Mouse (Mus musculus) c-Kit-positive CD71-positive TER-119-positive erythroid progenitor cells, embryonic 14.5 days (primary cell): Measurements from ENCODE around the gene Krtap27-1.

Experiments
- DNase-seq: peaks from one replicate; pipeline ENCODE4 v3.0.0-alpha.2; 2013; ENCODE audit warnings: low spot score

Gene Krtap27-1

GRCm38 (mm10) chr16:88671571-88671970, at the start of gene Krtap27-1:
Gene Krtap27-1 (minus strand): TSS chr16:88671671.
- DNase-seq, result no peak

- no peak for DNase-seq
Observed at GRCm38 (mm10) chr16:88720031-88720430, 48.6 kb upstream of the Krtap27-1 start.

GRCm38 (mm10) chr16:88716549-88716948, 45.1 kb upstream of the Krtap27-1 start:
- DNase-seq, result no peak

GRCm38 (mm10) chr16:88711245-88711644, 39.8 kb upstream of the Krtap27-1 start:
- DNase-seq, result no peak

- no peak for DNase-seq
Observed at GRCm38 (mm10) chr16:88710757-88711156, 39.3 kb upstream of the Krtap27-1 start.

- no peak for DNase-seq
Observed at GRCm38 (mm10) chr16:88707496-88708012, 36.1 kb upstream of the Krtap27-1 start, which contains the start of gene 2310061N02Rik. Gene 2310061N02Rik (minus strand): TSS chr16:88707962.

- DNase-seq, result no peak
Observed at GRCm38 (mm10) chr16:88701072-88701864, 29.8 kb upstream of the Krtap27-1 start.

GRCm38 (mm10) chr16:88696256-88696655, 24.8 kb upstream of the Krtap27-1 start:
- no peak for DNase-seq

GRCm38 (mm10) chr16:88681282-88681681, 9.8 kb upstream of the Krtap27-1 start:
- DNase-seq, result no peak

- DNase-seq, result no peak
Observed at GRCm38 (mm10) chr16:88679099-88679498, 7.6 kb upstream of the Krtap27-1 start.

- DNase-seq, result no peak
Observed at GRCm38 (mm10) chr16:88657426-88657825, 14.0 kb downstream of the Krtap27-1 start.

- DNase-seq, result no peak
Observed at GRCm38 (mm10) chr16:88651952-88652351, 19.5 kb downstream of the Krtap27-1 start.

GRCm38 (mm10) chr16:88651082-88651481, 20.4 kb downstream of the Krtap27-1 start:
- DNase-seq, result no peak

GRCm38 (mm10) chr16:88647358-88647846, 24.1 kb downstream of the Krtap27-1 start, which contains the start of gene Krtap26-1:
Gene Krtap26-1 (minus strand): TSS chr16:88647796.
- no peak for DNase-seq

- no peak for DNase-seq
Observed at GRCm38 (mm10) chr16:88646366-88647111, 24.9 kb downstream of the Krtap27-1 start.

GRCm38 (mm10) chr16:88640053-88640452, 31.4 kb downstream of the Krtap27-1 start:
- DNase-seq, result no peak

GRCm38 (mm10) chr16:88635142-88635541, 36.3 kb downstream of the Krtap27-1 start:
- no peak for DNase-seq

- no peak for DNase-seq
Observed at GRCm38 (mm10) chr16:88631474-88631873, 40.0 kb downstream of the Krtap27-1 start.

- no peak for DNase-seq
Observed at GRCm38 (mm10) chr16:88627566-88627965, 43.9 kb downstream of the Krtap27-1 start, which contains the start of gene 2310079G19Rik. Gene 2310079G19Rik (minus strand): TSS chr16:88627666.
